Mouse (Mus musculus): ENCODE measurements around the gene Xpo6. TPM values are rescaled to one million over a fixed set of nuclear protein-coding genes. Genes with fewer than 3 reads are reported as not detected.

Gene Xpo6
- polyA plus RNA-seq, 1 experiment = 65.0 TPM

DNA sequence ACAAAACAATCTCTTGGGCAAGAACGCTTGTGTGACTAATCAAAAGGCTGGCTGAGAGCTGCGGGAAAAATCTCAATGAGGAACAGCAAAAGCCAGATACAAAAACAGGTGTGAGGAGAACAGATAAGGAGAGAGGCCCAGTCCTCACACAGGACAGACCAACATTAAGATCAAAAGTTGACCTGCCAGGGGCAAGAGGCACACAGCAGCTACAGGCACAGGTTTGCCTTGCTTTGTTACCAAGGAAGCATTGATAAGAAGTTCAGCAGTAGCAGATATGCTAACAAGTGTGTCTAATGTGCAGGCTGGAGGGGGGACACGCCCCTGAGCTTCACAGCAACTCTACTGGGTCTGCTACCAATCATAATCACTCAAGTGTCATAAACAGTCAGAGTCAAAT is 73.8 kb downstream of the Xpo6 start:
- Histone ChIP-seq H3K79me3 (ENCODE audit: low read depth) (no peaks in the 10 kb centered on the region), H3K79me2 (ENCODE audit: control insufficient read depth, insufficient read depth) (no peaks in the 10 kb centered on the region), H3ac (ENCODE audit: control insufficient read depth, insufficient read length, low read depth) (no peak overlapping the region), H3K36me3 (ENCODE audit: control insufficient read depth, insufficient read depth) (peaks cover 45% of the 10 kb centered on the region), H3K4me3 (ENCODE audit: insufficient read depth, poor library complexity, severe bottlenecking) (no peak overlapping the region), H3K27me3 (ENCODE audit: control insufficient read depth, insufficient read depth, insufficient read length) (no peaks in the 10 kb centered on the region)
- no peak for TF ChIP-seq CTCF (IDR thresholded peaks at IDR 0.05; ENCODE audit: control insufficient read depth, insufficient read depth, insufficient read length)
- no peak for TF ChIP-seq CEBPB (IDR thresholded peaks at IDR 0.05; ENCODE audit: low read depth)
- TF ChIP-seq MYOG (IDR thresholded peaks at IDR 0.05; ENCODE audit: control insufficient read depth, extremely low read depth, insufficient read length) = no peak
- no peak for TF ChIP-seq USF1 (IDR thresholded peaks at IDR 0.05; ENCODE audit: low read depth)
- no peak for TF ChIP-seq MAX (IDR thresholded peaks at IDR 0.05)
- no peak for TF ChIP-seq FOSL1 (IDR thresholded peaks at IDR 0.05; ENCODE audit: insufficient read depth, low read length, poor library complexity, severe bottlenecking)
- TF ChIP-seq MYOD1 (IDR thresholded peaks at IDR 0.05; ENCODE audit: control insufficient read depth, insufficient read length, low read depth) = no peak

DNA sequence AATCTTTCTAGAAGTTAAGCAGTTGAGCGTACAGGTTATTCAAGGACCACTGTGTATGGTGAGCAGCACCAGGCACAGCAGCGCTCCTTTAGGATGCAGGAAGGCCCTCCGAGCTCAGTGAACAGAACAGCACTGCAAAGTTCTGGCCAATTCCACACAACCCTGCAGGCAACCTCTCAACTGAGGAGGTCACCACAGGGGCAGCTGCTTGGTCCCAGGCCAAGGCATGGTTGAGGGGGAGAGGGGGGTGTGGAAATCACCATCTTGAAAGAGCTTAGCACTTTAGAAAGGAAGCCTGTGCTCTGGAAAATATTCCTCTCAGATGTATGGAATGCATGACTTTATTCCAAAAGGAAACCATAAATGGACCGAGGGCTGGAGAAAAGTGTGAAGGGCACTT is 78.8 kb downstream of the Xpo6 start:
- TF ChIP-seq MYOD1 (IDR thresholded peaks at IDR 0.05; ENCODE audit: control insufficient read depth, insufficient read length, low read depth) = no peak
- no peak for TF ChIP-seq MYOG (IDR thresholded peaks at IDR 0.05; ENCODE audit: control insufficient read depth, extremely low read depth, insufficient read length)
- TF ChIP-seq CEBPB (IDR thresholded peaks at IDR 0.05; ENCODE audit: low read depth) = no peak
- TF ChIP-seq FOSL1 (IDR thresholded peaks at IDR 0.05; ENCODE audit: insufficient read depth, low read length, poor library complexity, severe bottlenecking) = no peak
- no peak for TF ChIP-seq CTCF (IDR thresholded peaks at IDR 0.05; ENCODE audit: control insufficient read depth, insufficient read depth, insufficient read length)
- no peak for TF ChIP-seq USF1 (IDR thresholded peaks at IDR 0.05; ENCODE audit: low read depth)
- no peak for TF ChIP-seq MAX (IDR thresholded peaks at IDR 0.05)
- Histone ChIP-seq H3K79me2 (ENCODE audit: control insufficient read depth, insufficient read depth) (no peaks in the 10 kb centered on the region), H3K79me3 (ENCODE audit: low read depth) (no peaks in the 10 kb centered on the region), H3K36me3 (ENCODE audit: control insufficient read depth, insufficient read depth) (peaks cover 43% of the 10 kb centered on the region), H3K4me3 (ENCODE audit: insufficient read depth, poor library complexity, severe bottlenecking) (no peak overlapping the region), H3ac (ENCODE audit: control insufficient read depth, insufficient read length, low read depth) (no peak overlapping the region), H3K27me3 (ENCODE audit: control insufficient read depth, insufficient read depth, insufficient read length) (no peaks in the 10 kb centered on the region)

DNA sequence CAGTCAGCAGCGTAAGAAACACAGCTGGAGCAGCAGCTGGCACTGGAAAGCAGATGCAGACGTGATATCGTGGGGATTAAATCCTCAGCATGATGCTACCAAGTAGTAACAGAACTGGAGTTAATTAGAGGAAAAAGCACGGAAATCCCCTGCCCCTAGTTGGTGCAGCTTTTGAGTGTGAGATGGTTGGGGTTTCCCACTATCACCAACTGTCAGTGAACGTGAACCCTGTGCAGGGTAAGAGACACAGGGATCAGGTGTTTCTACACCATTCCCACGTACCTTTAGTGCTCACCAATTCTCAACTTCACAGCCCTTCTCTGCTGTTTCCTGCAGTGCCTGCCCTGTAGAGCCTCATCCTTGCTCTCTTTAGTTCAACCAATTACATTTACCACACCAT is 80.5 kb downstream of the Xpo6 start:
- Histone ChIP-seq H3K79me3 (ENCODE audit: low read depth) (no peaks in the 10 kb centered on the region), H3K27me3 (ENCODE audit: control insufficient read depth, insufficient read depth, insufficient read length) (no peaks in the 10 kb centered on the region), H3K36me3 (ENCODE audit: control insufficient read depth, insufficient read depth) (peaks cover 51% of the 10 kb centered on the region), H3ac (ENCODE audit: control insufficient read depth, insufficient read length, low read depth) (no peak overlapping the region), H3K79me2 (ENCODE audit: control insufficient read depth, insufficient read depth) (no peaks in the 10 kb centered on the region), H3K4me3 (ENCODE audit: insufficient read depth, poor library complexity, severe bottlenecking) (no peak overlapping the region)
- TF ChIP-seq MYOD1 (IDR thresholded peaks at IDR 0.05; ENCODE audit: control insufficient read depth, insufficient read length, low read depth) = no peak

- Histone ChIP-seq H3K79me3 (ENCODE audit: low read depth) (no peaks in the 10 kb centered on the region), H3K36me3 (ENCODE audit: control insufficient read depth, insufficient read depth) (peaks cover 66% of the 10 kb centered on the region), H3K79me2 (ENCODE audit: control insufficient read depth, insufficient read depth) (no peaks in the 10 kb centered on the region), H3K27me3 (ENCODE audit: control insufficient read depth, insufficient read depth, insufficient read length) (no peaks in the 10 kb centered on the region), H3ac (ENCODE audit: control insufficient read depth, insufficient read length, low read depth) (no peak overlapping the region), H3K4me3 (ENCODE audit: insufficient read depth, poor library complexity, severe bottlenecking) (no peak overlapping the region)
- TF ChIP-seq CEBPB (IDR thresholded peaks at IDR 0.05; ENCODE audit: low read depth) = no peak
- no peak for TF ChIP-seq USF1 (IDR thresholded peaks at IDR 0.05; ENCODE audit: low read depth)
- no peak for TF ChIP-seq MYOD1 (IDR thresholded peaks at IDR 0.05; ENCODE audit: control insufficient read depth, insufficient read length, low read depth)
- no peak for TF ChIP-seq FOSL1 (IDR thresholded peaks at IDR 0.05; ENCODE audit: insufficient read depth, low read length, poor library complexity, severe bottlenecking)
- no peak for TF ChIP-seq CTCF (IDR thresholded peaks at IDR 0.05; ENCODE audit: control insufficient read depth, insufficient read depth, insufficient read length)
- TF ChIP-seq MAX (IDR thresholded peaks at IDR 0.05) = no peak
- no peak for TF ChIP-seq MYOG (IDR thresholded peaks at IDR 0.05; ENCODE audit: control insufficient read depth, extremely low read depth, insufficient read length)
Observed at GRCm38 (mm10) chr7:126113263-126113662, 87.0 kb downstream of the Xpo6 start.

DNA sequence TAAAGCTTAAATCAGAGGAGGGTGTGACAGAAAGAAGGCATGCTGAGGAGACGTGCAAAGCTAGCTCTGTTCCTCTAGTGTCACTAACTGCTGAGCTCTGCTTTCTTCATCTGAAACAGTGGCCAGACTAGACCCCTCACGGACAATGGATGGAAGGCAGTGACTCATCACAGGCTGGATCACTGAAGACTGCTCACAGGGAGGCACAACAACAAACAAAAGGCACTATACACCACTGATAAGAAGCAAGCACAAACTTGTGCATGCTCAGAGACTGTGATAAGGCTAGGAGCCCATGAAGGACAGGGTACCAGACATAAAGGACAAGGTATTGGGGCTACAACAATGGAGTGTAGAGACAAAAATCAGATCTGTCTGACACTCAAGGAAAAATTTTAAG is 89.1 kb downstream of the Xpo6 start:
- TF ChIP-seq MYOG (IDR thresholded peaks at IDR 0.05; ENCODE audit: control insufficient read depth, extremely low read depth, insufficient read length) = no peak
- TF ChIP-seq MAX (IDR thresholded peaks at IDR 0.05) = no peak
- no peak for TF ChIP-seq CTCF (IDR thresholded peaks at IDR 0.05; ENCODE audit: control insufficient read depth, insufficient read depth, insufficient read length)
- TF ChIP-seq MYOD1 (IDR thresholded peaks at IDR 0.05; ENCODE audit: control insufficient read depth, insufficient read length, low read depth) = no peak
- no peak for TF ChIP-seq CEBPB (IDR thresholded peaks at IDR 0.05; ENCODE audit: low read depth)
- H3K4me3 ChIP-seq (ENCODE audit: insufficient read depth, poor library complexity, severe bottlenecking) = no peak overlapping the region
- no peak overlapping the region for H3ac ChIP-seq (ENCODE audit: control insufficient read depth, insufficient read length, low read depth)
- peaks cover 72% of the 10 kb centered on the region for H3K36me3 ChIP-seq (ENCODE audit: control insufficient read depth, insufficient read depth)
- H3K79me3 ChIP-seq (ENCODE audit: low read depth) = no peaks in the 10 kb centered on the region
- H3K27me3 ChIP-seq (ENCODE audit: control insufficient read depth, insufficient read depth, insufficient read length) = no peaks in the 10 kb centered on the region
- H3K79me2 ChIP-seq (ENCODE audit: control insufficient read depth, insufficient read depth) = no peaks in the 10 kb centered on the region

DNA sequence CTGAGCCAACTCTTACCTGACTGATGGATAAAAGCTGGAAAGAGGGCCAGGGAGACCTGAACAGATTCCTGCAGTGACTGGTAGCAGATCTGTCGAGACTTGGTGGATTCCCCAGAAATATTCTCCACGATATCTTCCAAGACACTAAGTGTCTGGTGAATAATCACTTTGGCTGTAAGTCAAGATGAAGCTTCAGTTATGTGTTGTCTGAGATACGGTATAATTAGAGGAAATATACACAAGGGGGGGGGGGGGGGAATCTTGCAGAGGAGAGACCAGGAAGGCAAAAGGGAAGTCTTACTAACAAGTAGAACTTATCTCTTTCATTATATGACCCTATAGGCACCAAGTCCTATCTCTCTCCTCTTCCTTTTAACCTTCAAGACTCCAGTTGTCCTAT is 90.4 kb downstream of the Xpo6 start:
- Histone ChIP-seq H3K36me3 (ENCODE audit: control insufficient read depth, insufficient read depth) (peaks cover 68% of the 10 kb centered on the region), H3K79me3 (ENCODE audit: low read depth) (no peaks in the 10 kb centered on the region), H3K79me2 (ENCODE audit: control insufficient read depth, insufficient read depth) (no peaks in the 10 kb centered on the region), H3K4me3 (ENCODE audit: insufficient read depth, poor library complexity, severe bottlenecking) (no peak overlapping the region), H3ac (ENCODE audit: control insufficient read depth, insufficient read length, low read depth) (no peak overlapping the region), H3K27me3 (ENCODE audit: control insufficient read depth, insufficient read depth, insufficient read length) (no peaks in the 10 kb centered on the region)
- TF ChIP-seq CEBPB (IDR thresholded peaks at IDR 0.05; ENCODE audit: low read depth) = no peak
- no peak for TF ChIP-seq MYOG (IDR thresholded peaks at IDR 0.05; ENCODE audit: control insufficient read depth, extremely low read depth, insufficient read length)
- no peak for TF ChIP-seq USF1 (IDR thresholded peaks at IDR 0.05; ENCODE audit: low read depth)
- TF ChIP-seq MAX (IDR thresholded peaks at IDR 0.05) = no peak
- no peak for TF ChIP-seq FOSL1 (IDR thresholded peaks at IDR 0.05; ENCODE audit: insufficient read depth, low read length, poor library complexity, severe bottlenecking)
- no peak for TF ChIP-seq MYOD1 (IDR thresholded peaks at IDR 0.05; ENCODE audit: control insufficient read depth, insufficient read length, low read depth)
- no peak for TF ChIP-seq CTCF (IDR thresholded peaks at IDR 0.05; ENCODE audit: control insufficient read depth, insufficient read depth, insufficient read length)

Measured in C2C12 (cell line).